Mouse (Mus musculus): ENCODE results near the gene Slc26a10. TPM values are rescaled to one million over a fixed set of nuclear protein-coding genes. Genes with fewer than 3 reads are reported as not detected.

Gene Slc26a10
- polyA plus RNA-seq (2012; ENCODE audit: insufficient read depth, insufficient read length, low replicate concordance, missing spikeins) = not detected in 2 replicates

DNA sequence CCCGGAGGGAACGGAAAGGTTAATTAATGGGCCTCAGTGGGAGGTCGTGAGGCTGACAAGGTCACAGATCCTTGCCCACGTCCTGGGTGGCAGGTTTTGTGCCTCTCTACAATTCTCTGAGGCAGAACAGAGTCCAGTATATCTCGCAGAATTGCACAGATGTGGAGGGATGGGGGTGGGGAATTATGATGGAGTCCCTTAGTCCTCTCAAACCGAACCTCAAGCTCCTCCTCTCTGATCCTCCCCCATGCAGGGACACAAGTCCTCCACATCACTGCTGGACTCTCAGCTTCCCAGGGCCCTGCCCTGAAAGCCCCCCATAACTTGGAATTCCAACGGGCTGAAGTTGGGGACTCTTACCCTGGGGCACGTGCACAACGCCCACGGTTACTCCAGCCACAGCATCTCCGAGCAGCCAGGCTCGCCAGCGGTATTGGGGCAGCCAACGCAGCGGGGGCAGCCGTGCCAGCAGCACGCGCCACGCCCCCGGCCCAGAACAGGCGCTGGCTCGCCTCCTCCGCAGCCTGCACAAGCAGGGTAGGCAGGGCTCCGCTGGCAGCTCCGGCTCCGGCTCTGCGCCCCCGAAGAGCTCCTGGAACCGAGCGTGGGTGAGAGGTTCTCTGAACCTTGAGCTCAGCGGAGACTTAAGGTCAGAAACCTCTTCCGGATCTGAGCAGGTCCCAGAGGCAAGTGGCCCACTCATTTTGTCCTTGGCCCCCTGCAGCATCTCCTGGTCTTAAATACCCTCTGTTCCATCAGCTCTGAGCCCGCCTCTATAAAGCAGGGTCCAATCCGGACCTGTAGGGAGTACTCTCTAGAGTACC lies at the start of gene Slc26a10:
TSS of gene Slc26a10 (minus strand) at position 775 of the 824 bp plus-strand sequence.
- WGBS = 6% methylated on average over 34 of the region's 34 CpGs
- Histone ChIP-seq H3K4me3 (ENCODE audit: insufficient read depth, low read depth, low read length) (peak within 1 kb of the TSS; percentile 19), H3K4me1 (ENCODE audit: control insufficient read depth, insufficient read depth, low read length) (peaks cover 30% of the 10 kb centered on the region), H3K27ac (ENCODE audit: insufficient read depth, low read depth, low read length) (no peak within 1 kb of the TSS)
- no peak for TF ChIP-seq CTCF (IDR thresholded peaks at IDR 0.05; ENCODE audit: insufficient read depth, low read depth, low read length)
- TF ChIP-seq POLR2A (IDR thresholded peaks at IDR 0.05; ENCODE audit: insufficient read depth, low read depth, low read length) = no peak

GRCm38 (mm10) chr10:127228897-127229296 lies 48.5 kb upstream of the Slc26a10 start:
- H3K4me3 ChIP-seq (ENCODE audit: insufficient read depth, low read depth, low read length) = no peak overlapping the region
- WGBS = 21% methylated on average over 4 of the region's 4 CpGs
- H3K27ac ChIP-seq (ENCODE audit: insufficient read depth, low read depth, low read length) = no peak overlapping the region
- H3K4me1 ChIP-seq (ENCODE audit: control insufficient read depth, insufficient read depth, low read length) = peaks cover 16% of the 10 kb centered on the region
- TF ChIP-seq CTCF (IDR thresholded peaks at IDR 0.05; ENCODE audit: insufficient read depth, low read depth, low read length) (no peak), POLR2A (IDR thresholded peaks at IDR 0.05; ENCODE audit: insufficient read depth, low read depth, low read length) (no peak)

GRCm38 (mm10) chr10:127227163-127227562 lies 46.7 kb upstream of the Slc26a10 start:
- TF ChIP-seq POLR2A (IDR thresholded peaks at IDR 0.05; ENCODE audit: insufficient read depth, low read depth, low read length) = no peak
- no peak for TF ChIP-seq CTCF (IDR thresholded peaks at IDR 0.05; ENCODE audit: insufficient read depth, low read depth, low read length)
- no peak overlapping the region for H3K4me3 ChIP-seq (ENCODE audit: insufficient read depth, low read depth, low read length)
- WGBS = 87% methylated on average over 8 of the region's 8 CpGs
- peaks cover 16% of the 10 kb centered on the region for H3K4me1 ChIP-seq (ENCODE audit: control insufficient read depth, insufficient read depth, low read length)
- H3K27ac ChIP-seq (ENCODE audit: insufficient read depth, low read depth, low read length) = no peak overlapping the region

DNA sequence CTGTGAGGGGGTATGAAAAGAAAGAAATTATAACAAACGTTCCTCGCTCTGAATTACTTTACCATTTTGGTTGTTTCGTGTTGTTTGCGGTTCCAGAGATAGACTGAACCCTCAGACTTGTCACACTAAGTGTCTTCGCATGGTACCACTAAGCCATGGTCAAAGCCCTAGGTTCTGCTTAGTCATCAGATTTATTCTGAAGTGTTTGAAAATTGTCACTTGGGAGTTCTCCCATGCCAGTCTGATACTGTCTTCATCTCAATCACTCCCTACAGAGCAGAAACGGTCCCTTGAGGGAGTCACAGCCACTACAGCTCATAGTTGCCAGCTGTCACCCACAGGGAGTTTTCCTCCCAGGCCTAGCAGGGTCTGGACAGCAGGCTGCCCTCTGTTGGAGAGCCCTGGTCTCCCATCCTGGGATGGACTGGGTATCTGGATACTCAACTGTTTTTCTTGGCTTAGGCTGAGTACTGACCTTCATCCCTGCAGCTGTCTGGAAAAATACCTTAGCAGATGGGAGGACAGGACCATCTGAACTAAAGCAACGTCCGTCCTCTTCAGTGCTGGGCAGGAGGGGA lies 46.0 kb upstream of the Slc26a10 start:
- Histone ChIP-seq H3K4me1 (ENCODE audit: control insufficient read depth, insufficient read depth, low read length) (peaks cover 12% of the 10 kb centered on the region), H3K4me3 (ENCODE audit: insufficient read depth, low read depth, low read length) (no peak overlapping the region), H3K27ac (ENCODE audit: insufficient read depth, low read depth, low read length) (no peak overlapping the region)
- WGBS = 73% methylated on average over 8 of the region's 8 CpGs
- TF ChIP-seq POLR2A (IDR thresholded peaks at IDR 0.05; ENCODE audit: insufficient read depth, low read depth, low read length) (no peak), CTCF (IDR thresholded peaks at IDR 0.05; ENCODE audit: insufficient read depth, low read depth, low read length) (no peak)

- no peak overlapping the region for H3K4me3 ChIP-seq (ENCODE audit: insufficient read depth, low read depth, low read length)
- no peak overlapping the region for H3K27ac ChIP-seq (ENCODE audit: insufficient read depth, low read depth, low read length)
- no peak for TF ChIP-seq CTCF (IDR thresholded peaks at IDR 0.05; ENCODE audit: insufficient read depth, low read depth, low read length)
- TF ChIP-seq POLR2A (IDR thresholded peaks at IDR 0.05; ENCODE audit: insufficient read depth, low read depth, low read length) = no peak
- peaks cover 7% of the 10 kb centered on the region for H3K4me1 ChIP-seq (ENCODE audit: control insufficient read depth, insufficient read depth, low read length)
- WGBS = 38% methylated on average over 10 of the region's 10 CpGs
Observed at GRCm38 (mm10) chr10:127225732-127226131, 45.3 kb upstream of the Slc26a10 start.

DNA sequence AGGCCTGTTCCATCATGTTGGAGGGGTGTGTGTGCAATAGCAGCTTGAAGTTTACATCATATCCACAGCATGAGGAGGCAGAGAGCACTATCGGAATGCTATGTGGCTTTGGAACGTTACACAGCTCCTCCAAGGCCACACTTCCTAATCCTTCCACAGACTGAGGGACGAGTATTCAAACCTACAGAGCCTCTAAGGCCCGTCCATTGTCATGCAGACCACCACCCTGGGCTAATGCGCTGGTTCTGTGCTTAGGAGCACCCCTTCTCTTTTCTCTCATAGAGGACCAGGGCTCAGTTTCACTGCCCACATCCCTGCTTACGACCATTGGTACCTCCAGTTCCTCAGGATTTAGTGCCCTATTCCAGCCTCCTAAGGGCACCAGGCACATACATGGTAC lies 44.8 kb upstream of the Slc26a10 start:
- Histone ChIP-seq H3K27ac (ENCODE audit: insufficient read depth, low read depth, low read length) (no peak overlapping the region), H3K4me3 (ENCODE audit: insufficient read depth, low read depth, low read length) (no peak overlapping the region), H3K4me1 (ENCODE audit: control insufficient read depth, insufficient read depth, low read length) (peaks cover 7% of the 10 kb centered on the region)
- no peak for TF ChIP-seq CTCF (IDR thresholded peaks at IDR 0.05; ENCODE audit: insufficient read depth, low read depth, low read length)
- no peak for TF ChIP-seq POLR2A (IDR thresholded peaks at IDR 0.05; ENCODE audit: insufficient read depth, low read depth, low read length)
- 57% methylated on average over 6 of the region's 6 CpGs for WGBS

GRCm38 (mm10) chr10:127218339-127218738 lies 37.9 kb upstream of the Slc26a10 start:
- TF ChIP-seq CTCF (IDR thresholded peaks at IDR 0.05; ENCODE audit: insufficient read depth, low read depth, low read length) (no peak), POLR2A (IDR thresholded peaks at IDR 0.05; ENCODE audit: insufficient read depth, low read depth, low read length) (no peak)
- Histone ChIP-seq H3K4me3 (ENCODE audit: insufficient read depth, low read depth, low read length) (no peak overlapping the region), H3K4me1 (ENCODE audit: control insufficient read depth, insufficient read depth, low read length) (no peaks in the 10 kb centered on the region), H3K27ac (ENCODE audit: insufficient read depth, low read depth, low read length) (no peak overlapping the region)
- WGBS = 93% methylated on average over 2 of the region's 2 CpGs

DNA sequence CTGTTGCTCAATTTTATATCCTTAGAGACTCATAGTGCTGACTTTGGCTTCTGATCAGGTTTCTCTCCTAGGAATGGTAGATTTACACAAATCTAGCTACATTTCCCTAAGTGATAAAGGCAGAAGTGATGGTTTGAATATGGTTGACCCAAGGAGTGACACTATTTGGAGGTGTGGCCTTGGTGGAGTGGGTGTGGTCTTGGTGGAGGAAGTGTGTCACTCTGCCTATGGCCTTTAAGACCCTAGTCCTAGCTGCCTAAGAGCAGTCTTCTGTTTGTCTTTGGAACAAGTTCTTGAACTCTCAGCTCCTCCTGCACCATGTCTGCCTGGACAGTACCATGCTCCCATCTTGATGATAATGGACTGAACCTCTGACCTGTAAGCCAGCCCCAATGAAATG lies 36.7 kb upstream of the Slc26a10 start:
- no peak overlapping the region for H3K4me3 ChIP-seq (ENCODE audit: insufficient read depth, low read depth, low read length)
- TF ChIP-seq POLR2A (IDR thresholded peaks at IDR 0.05; ENCODE audit: insufficient read depth, low read depth, low read length) (no peak), CTCF (IDR thresholded peaks at IDR 0.05; ENCODE audit: insufficient read depth, low read depth, low read length) (no peak)
- no peaks in the 10 kb centered on the region for H3K4me1 ChIP-seq (ENCODE audit: control insufficient read depth, insufficient read depth, low read length)
- H3K27ac ChIP-seq (ENCODE audit: insufficient read depth, low read depth, low read length) = no peak overlapping the region

GRCm38 (mm10) chr10:127216456-127216855 lies 36.0 kb upstream of the Slc26a10 start:
- WGBS = 98% methylated on average over 11 of the region's 11 CpGs
- H3K27ac ChIP-seq (ENCODE audit: insufficient read depth, low read depth, low read length) = no peak overlapping the region
- 0 out of 2 replicates have a peak, but pooled peaks cover 2% of the 10 kb centered on the region for H3K4me1 ChIP-seq (ENCODE audit: control insufficient read depth, insufficient read depth, low read length)
- H3K4me3 ChIP-seq (ENCODE audit: insufficient read depth, low read depth, low read length) = no peak overlapping the region
- TF ChIP-seq CTCF (IDR thresholded peaks at IDR 0.05; ENCODE audit: insufficient read depth, low read depth, low read length) = no peak
- no peak for TF ChIP-seq POLR2A (IDR thresholded peaks at IDR 0.05; ENCODE audit: insufficient read depth, low read depth, low read length)

Data from olfactory bulb, adult 2 months (tissue).